Mouse (Mus musculus): ENCODE data around the gene Cryzl2.

GRCm38 (mm10) chr1:157480090-157480489 lies 21.7 kb downstream of the Cryzl2 start:
- TF ChIP-seq POLR2A (IDR thresholded peaks at IDR 0.05; ENCODE audit: low read depth, low read length) (no peak), CTCF (conservative IDR thresholded peaks at IDR 0.05; ENCODE audit: insufficient read depth, insufficient read length, low read depth, low read length) (no peak)

All from kidney, adult 2 months (tissue).